Mouse (Mus musculus) stomach, postnatal 0 days (tissue): ENCODE results near the gene Unc5c. TPM values are rescaled to one million over a fixed set of nuclear protein-coding genes. Genes with fewer than 3 reads are reported as not detected.
A peak's percentile ranks its signal among the peaks of the same experiment; 100 is the strongest.

ENCODE experiments used
- ATAC-seq: fragments of 200-750 bp; cut with Nextera tagmentation; 2 replicates; pipeline ENCODE4 v1.8.0; 2017; ENCODE audit not compliant: low FRiP score, low TSS enrichment
- DNase-seq: peaks from one replicate; pipeline ENCODE4 v3.0.0-alpha.2; 2016; ENCODE audit warnings: low spot score
- H3K27ac ChIP-seq: fragments of 300-500 bp; sonication (generic); replicated peaks from 2 replicates; pipeline ENCODE4 v1.5.1; 2014; ENCODE audit warnings: mild to moderate bottlenecking, control low read depth
- H3K27me3 ChIP-seq: fragments of 300-500 bp; sonication (generic); 2 replicates; pipeline ENCODE4 v1.6.1; 2014; ENCODE audit warnings: low read length; ENCODE audit not compliant: control insufficient read depth, insufficient read depth
- H3K36me3 ChIP-seq: fragments of 300-500 bp; sonication (generic); 2 replicates; pipeline ENCODE4 v1.6.1; 2014; ENCODE audit warnings: low read length, mixed read lengths; ENCODE audit not compliant: control insufficient read depth, insufficient read depth
- H3K4me1 ChIP-seq: fragments of 300-500 bp; sonication (generic); replicated peaks from 2 replicates; pipeline ENCODE4 v1.6.1; 2014; ENCODE audit warnings: antibody characterized with exemption; ENCODE audit not compliant: control insufficient read depth, insufficient read depth
- H3K4me2 ChIP-seq: fragments of 300-500 bp; sonication (generic); replicated peaks from 2 replicates; pipeline ENCODE4 v1.6.1; 2014; ENCODE audit warnings: low read depth, mild to moderate bottlenecking, control low read depth, moderate library complexity
- H3K4me3 ChIP-seq: fragments of 300-500 bp; sonication (generic); 2 replicates; pipeline ENCODE4 v1.5.1; 2014; ENCODE audit warnings: low read depth, low read length, control low read depth
- H3K9ac ChIP-seq: fragments of 300-500 bp; sonication (generic); 2 replicates; pipeline ENCODE4 v1.6.1; 2014; ENCODE audit warnings: mild to moderate bottlenecking, low read length, control low read depth, mixed read lengths
- H3K9me3 ChIP-seq: fragments of 300-500 bp; sonication (generic); 2 replicates; pipeline ENCODE4 v1.6.1; 2016; ENCODE audit warnings: low read length; ENCODE audit not compliant: control insufficient read depth
- CTCF ChIP-seq: IDR thresholded peaks from 2 replicates; pipeline ENCODE4 v1.5.1; 2016; ENCODE audit warnings: antibody characterized with exemption, low read depth, mild to moderate bottlenecking, moderate library complexity
- EP300 ChIP-seq: optimal IDR thresholded peaks from 2 replicates; pipeline ENCODE3; 2016; ENCODE audit warnings: antibody characterized with exemption
- WGBS: fragments of 180-500 bp; shearing (Covaris S2); extraction: QIAGEN DNeasy Blood & Tissue Kit; methylation state at CpG from one replicate; pipeline ENCODE4 v1.1.7; 2014; 5-methylcytosine and 5-hydroxymethylcytosine counted together
- polyA plus RNA-seq: library from polyadenylated mRNA; unstranded; fragments of >200 nt; fragmentation: Nextera tagmentation; extraction: Ambion mirVana; gene quantifications from 2 replicates; pipeline ENCODE4 v1.2.1, GENCODE M21; 2015

Unc5c gene
- polyA plus RNA-seq, 1 experiment from 2014 or later = 2.0 TPM

GRCm38 (mm10) chr3:141482465-141482864 lies 17.4 kb downstream of the Unc5c start:
- no peaks in the 10 kb centered on the region for H3K4me1 ChIP-seq
- H3K4me2 ChIP-seq = no peak overlapping the region
- no peaks in the 10 kb centered on the region for H3K36me3 ChIP-seq
- no peak overlapping the region for H3K27ac ChIP-seq
- no peak overlapping the region for H3K4me3 ChIP-seq
- WGBS = 80% methylated on average over 4 of the region's 4 CpGs
- ATAC-seq = no peak
- no peaks in the 10 kb centered on the region for H3K9me3 ChIP-seq
- TF ChIP-seq CTCF (no peak), EP300 (no peak)
- no peaks in the 10 kb centered on the region for H3K27me3 ChIP-seq
- no peak for DNase-seq
- no peak overlapping the region for H3K9ac ChIP-seq

- no peak overlapping the region for H3K27ac ChIP-seq
- no peak overlapping the region for H3K4me2 ChIP-seq
- no peaks in the 10 kb centered on the region for H3K27me3 ChIP-seq
- no peak overlapping the region for H3K4me3 ChIP-seq
- no peak for DNase-seq
- H3K4me1 ChIP-seq = no peaks in the 10 kb centered on the region
- TF ChIP-seq EP300 (no peak), CTCF (no peak)
- no peak for ATAC-seq
- H3K9me3 ChIP-seq = no peaks in the 10 kb centered on the region
- WGBS = 37% methylated on average over 2 of the region's 2 CpGs
- no peak overlapping the region for H3K9ac ChIP-seq
- H3K36me3 ChIP-seq = no peaks in the 10 kb centered on the region
Measured at GRCm38 (mm10) chr3:141483665-141484431, 18.8 kb downstream of the Unc5c start.

GRCm38 (mm10) chr3:141485218-141485617 lies 20.2 kb downstream of the Unc5c start:
- Histone ChIP-seq H3K4me3 (no peak overlapping the region), H3K36me3 (no peaks in the 10 kb centered on the region), H3K27me3 (no peaks in the 10 kb centered on the region), H3K27ac (no peak overlapping the region), H3K9me3 (no peaks in the 10 kb centered on the region), H3K4me2 (no peak overlapping the region), H3K4me1 (no peaks in the 10 kb centered on the region), H3K9ac (no peak overlapping the region)
- no peak for TF ChIP-seq CTCF
- no peak for TF ChIP-seq EP300
- no peak for DNase-seq
- no peak for ATAC-seq
- WGBS = 60% methylated on average over 4 of the region's 4 CpGs

DNA sequence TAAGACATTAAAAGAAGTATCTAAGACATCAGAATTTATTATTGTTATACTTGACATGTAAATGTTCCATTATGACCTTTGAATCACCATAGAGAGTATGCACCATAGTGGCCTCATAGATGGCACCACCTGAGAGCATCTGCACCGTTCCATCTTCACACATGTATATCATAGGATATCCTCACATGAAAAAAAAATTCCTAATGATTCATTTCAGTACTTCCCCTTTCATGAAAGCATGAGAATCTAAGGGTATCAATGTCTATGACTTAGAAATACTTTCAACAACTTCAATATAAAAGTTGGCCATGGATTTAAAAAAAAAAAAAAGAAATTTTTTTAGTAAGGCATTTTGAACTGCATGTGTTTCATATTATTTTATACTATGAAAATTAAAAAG lies 25.6 kb downstream of the Unc5c start:
- H3K36me3 ChIP-seq = no peaks in the 10 kb centered on the region
- no peak for ATAC-seq
- no peak overlapping the region for H3K4me2 ChIP-seq
- TF ChIP-seq CTCF (no peak), EP300 (no peak)
- H3K4me1 ChIP-seq = no peaks in the 10 kb centered on the region
- 96% methylated on average over 1 of the region's 1 CpGs for WGBS
- H3K9ac ChIP-seq = no peak overlapping the region
- no peak overlapping the region for H3K27ac ChIP-seq
- no peaks in the 10 kb centered on the region for H3K9me3 ChIP-seq
- no peaks in the 10 kb centered on the region for H3K27me3 ChIP-seq
- H3K4me3 ChIP-seq = no peak overlapping the region
- no peak for DNase-seq

GRCm38 (mm10) chr3:141491272-141491950 lies 26.4 kb downstream of the Unc5c start:
- WGBS = 32% methylated on average over 5 of the region's 5 CpGs
- H3K36me3 ChIP-seq = no peaks in the 10 kb centered on the region
- H3K4me3 ChIP-seq = no peak overlapping the region
- no peak overlapping the region for H3K27ac ChIP-seq
- H3K4me2 ChIP-seq = peak overlapping the region; percentile 17; the same call in 1 of the 2 replicates
- no peak for DNase-seq
- H3K9me3 ChIP-seq = no peaks in the 10 kb centered on the region
- no peak overlapping the region for H3K9ac ChIP-seq
- ATAC-seq = no peak
- H3K27me3 ChIP-seq = no peaks in the 10 kb centered on the region
- no peaks in the 10 kb centered on the region for H3K4me1 ChIP-seq
- no peak for TF ChIP-seq EP300
- TF ChIP-seq CTCF = no peak

GRCm38 (mm10) chr3:141491951-141492310 lies 26.9 kb downstream of the Unc5c start:
- Histone ChIP-seq H3K27me3 (no peaks in the 10 kb centered on the region), H3K4me3 (no peak overlapping the region), H3K9ac (no peak overlapping the region), H3K27ac (no peak overlapping the region), H3K9me3 (no peaks in the 10 kb centered on the region), H3K4me1 (no peaks in the 10 kb centered on the region), H3K36me3 (no peaks in the 10 kb centered on the region), H3K4me2 (0 out of 2 replicates have a peak overlapping the region, but pooled peaks have one; percentile 17)
- WGBS = 25% methylated on average over 2 of the region's 2 CpGs
- no peak for DNase-seq
- TF ChIP-seq CTCF = no peak
- no peak for TF ChIP-seq EP300
- ATAC-seq = no peak
